Mouse (Mus musculus): Measurements from ENCODE around the gene Map3k5. TPM values are rescaled to one million over a fixed set of nuclear protein-coding genes. Genes with fewer than 3 reads are reported as not detected.

Map3k5 gene
- polyA plus RNA-seq (2012; rRNA removed): 2.0 and 2.2 TPM in 2 replicates

DNA sequence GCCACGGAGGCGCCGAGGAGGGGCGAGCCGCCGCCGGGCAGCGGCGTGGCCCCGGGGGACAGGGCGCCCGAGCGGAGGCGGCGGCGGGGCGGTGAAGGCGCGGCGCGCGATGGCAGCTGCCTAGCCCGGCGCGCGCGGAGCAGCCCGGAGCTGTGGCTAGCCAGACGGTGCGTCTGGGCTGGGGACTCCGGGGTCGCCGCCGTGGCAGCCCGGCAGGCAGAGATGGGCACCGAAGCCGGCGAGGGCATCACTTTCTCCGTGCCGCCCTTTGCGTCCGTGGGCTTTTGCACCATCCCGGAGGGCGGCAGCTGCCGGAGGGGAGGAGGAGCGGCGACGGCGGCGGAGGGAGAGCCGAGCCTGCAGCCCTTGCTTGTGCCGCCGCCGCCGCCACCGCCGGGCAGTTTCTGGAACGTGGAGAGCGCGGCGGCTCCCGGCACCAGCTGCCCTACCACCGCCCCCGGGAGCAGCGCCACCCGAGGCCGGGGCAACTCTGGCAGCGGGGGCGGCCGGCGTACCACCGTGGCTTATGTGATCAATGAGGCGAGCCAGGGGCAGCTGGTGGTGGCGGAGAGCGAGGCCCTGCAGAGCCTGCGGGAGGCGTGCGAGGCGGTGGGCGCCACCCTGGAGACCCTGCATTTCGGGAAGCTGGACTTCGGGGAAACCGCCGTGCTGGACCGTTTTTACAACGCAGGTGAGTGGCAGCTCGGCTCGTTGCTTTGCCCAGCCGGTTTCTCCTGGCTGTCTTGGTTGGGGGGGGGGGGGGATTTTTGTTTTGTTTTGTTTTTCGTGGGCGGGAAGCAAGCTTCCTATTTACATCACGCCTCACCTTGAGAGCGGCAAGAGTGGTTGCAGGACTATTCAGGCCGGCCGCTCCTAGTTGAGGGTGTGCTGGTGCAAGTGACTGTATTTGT is at the start of gene Map3k5:
TSS of gene Map3k5 (plus strand) at position 89 of the 911 bp plus-strand sequence.

GRCm38 (mm10) chr10:19907246-19907804 is 26.9 kb upstream of the Map3k5 start, which contains the start of gene Pex7:
Gene Pex7, minus strand, starts transcription at chr10:19907689.

DNA sequence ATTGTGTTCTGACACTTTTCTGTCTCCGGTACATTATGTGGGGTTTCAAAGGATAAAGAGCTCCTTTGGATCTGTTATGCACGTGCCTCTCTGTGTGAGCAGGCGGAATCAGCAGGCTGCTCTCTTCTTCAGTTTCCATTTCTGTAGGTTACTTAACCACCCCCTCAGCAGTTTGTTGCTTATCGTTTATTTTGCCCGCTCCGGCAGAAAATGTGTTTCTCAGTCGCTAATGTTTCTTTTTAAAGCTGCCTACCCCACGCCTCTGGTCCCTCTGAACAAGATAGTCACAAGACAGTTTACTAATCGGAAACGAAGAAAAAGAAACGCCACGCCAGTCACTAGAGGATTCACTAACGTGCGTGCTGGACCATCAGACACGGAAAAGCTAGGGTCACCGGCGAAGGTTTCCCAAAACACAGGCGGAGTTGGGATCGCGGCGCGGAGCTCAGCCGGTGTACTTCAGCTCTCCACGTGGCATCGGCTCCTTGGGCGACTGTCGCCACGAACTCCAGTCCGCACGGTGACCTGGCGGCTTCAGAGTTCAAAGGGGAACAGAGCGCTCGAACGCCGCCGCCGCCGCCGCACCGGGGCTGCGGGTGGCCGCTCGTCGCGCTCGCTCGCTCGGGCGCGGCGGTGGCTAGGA is 214.0 kb downstream of the Map3k5 start, which contains the start of gene Map7:
TSS of gene Map7 (plus strand) at position 342 of the 643 bp plus-strand sequence.

Other genes starting within 250 kb of the Map3k5 start
- 0.01 and 0.05 TPM in 2 replicates for gene Il20ra, start 221.9 kb upstream of the Map3k5 start, polyA plus RNA-seq (2012; rRNA removed)
- gene Slc35d3, start 83.0 kb upstream of the Map3k5 start, polyA plus RNA-seq (2012; rRNA removed): 1.5 and 1.8 TPM in 2 replicates
- gene Pex7, start 26.8 kb upstream of the Map3k5 start, polyA plus RNA-seq (2012; rRNA removed): 23.5 and 25.4 TPM in 2 replicates
- 4.4 and 5.4 TPM in 2 replicates for gene Map7, start 214.0 kb downstream of the Map3k5 start, polyA plus RNA-seq (2012; rRNA removed)